Mouse (Mus musculus): ENCODE measurements around the gene Fip1l1. TPM values are rescaled to one million over a fixed set of nuclear protein-coding genes. Genes with fewer than 3 reads are reported as not detected.

Fip1l1 gene
- total RNA-seq, 2 experiments from 2014 or later: 54.0 to 64.5 TPM

Other genes with a start within 250 kb of the Fip1l1 start
- gene Scfd2, start 3.7 kb upstream of the Fip1l1 start, total RNA-seq (2021): 10 to 100 TPM; 15.9 to 23.1 TPM
- gene Lnx1, start 167.5 kb downstream of the Fip1l1 start, total RNA-seq (2021): 1 to 10 TPM; 3.9 to 4.5 TPM

Measured in adrenal gland, adult 18-20 months (tissue).